Mouse (Mus musculus) c-Kit-positive CD71-negative TER-119-negative erythroid progenitor cells, embryonic 14.5 days (primary cell): ENCODE measurements around the gene Pms1.

Source experiments
- DNase-seq: peaks from one replicate; pipeline ENCODE4 v3.0.0-alpha.2; 2013; ENCODE audit warnings: low read depth

Pms1 gene

DNA sequence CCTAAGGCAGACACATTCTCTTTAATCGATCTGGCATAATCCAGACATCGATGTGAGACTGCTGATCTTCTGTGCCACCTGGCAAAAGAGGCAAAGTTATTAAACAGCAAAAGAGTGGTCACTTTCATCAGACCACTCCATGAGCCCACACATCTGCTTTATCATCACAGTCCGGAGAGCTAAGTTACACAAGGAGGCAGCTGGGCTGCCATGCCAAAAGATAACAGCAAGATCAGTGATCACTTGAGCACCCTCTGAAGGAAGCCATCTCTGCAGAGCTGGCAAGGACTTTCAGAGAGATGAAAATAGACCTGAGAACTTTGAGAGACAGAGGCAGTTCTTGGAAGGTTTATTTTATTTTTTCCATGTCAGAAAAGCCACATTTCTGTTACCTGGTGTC lies 102.3 kb downstream of the Pms1 start:
- no peak for DNase-seq

DNA sequence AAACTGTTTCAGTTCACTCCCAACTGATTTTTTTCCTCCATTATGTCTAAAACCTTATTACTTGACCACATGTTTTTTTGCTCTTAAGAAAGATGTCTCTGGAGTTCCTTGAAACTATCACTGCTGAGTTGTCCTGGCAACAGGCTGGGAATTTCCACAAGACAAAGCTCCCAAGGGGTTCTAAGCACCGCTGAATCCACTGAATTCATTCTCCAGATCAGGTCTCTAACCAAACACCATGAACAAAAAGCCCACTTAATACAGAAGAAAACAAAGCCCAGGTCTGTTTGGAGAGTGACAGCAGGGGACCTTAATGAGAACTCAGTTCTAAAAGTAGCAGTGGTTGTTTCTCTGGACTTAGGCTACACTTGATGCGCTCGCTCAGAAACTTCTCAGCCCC lies 105.6 kb downstream of the Pms1 start:
- DNase-seq = no peak

DNA sequence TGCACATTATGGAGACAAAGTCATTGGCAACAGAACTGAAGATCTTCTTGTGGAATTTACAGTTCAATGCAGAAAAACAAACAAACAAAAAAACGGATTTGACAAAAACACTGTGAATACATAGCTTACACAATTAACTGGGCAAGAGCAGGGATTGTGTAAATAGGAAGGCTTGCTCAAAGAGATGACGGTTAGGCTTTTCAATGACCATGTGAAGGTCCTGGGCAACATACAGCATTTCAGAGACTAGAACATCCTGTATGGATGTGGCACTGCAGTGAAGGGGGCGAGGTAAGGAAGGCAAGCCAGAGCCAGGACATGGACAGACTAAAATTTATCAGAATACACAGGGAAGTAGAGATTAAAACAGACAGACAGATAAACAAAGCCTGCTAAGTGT lies 107.2 kb downstream of the Pms1 start:
- DNase-seq = no peak

- no peak for DNase-seq
Observed at GRCm38 (mm10) chr1:53187536-53187935, 109.3 kb downstream of the Pms1 start, which contains the start of gene 1700019A02Rik. 1700019A02Rik (minus strand) TSS chr1:53187636.

GRCm38 (mm10) chr1:53186301-53186700 lies 110.5 kb downstream of the Pms1 start:
- no peak for DNase-seq

DNA sequence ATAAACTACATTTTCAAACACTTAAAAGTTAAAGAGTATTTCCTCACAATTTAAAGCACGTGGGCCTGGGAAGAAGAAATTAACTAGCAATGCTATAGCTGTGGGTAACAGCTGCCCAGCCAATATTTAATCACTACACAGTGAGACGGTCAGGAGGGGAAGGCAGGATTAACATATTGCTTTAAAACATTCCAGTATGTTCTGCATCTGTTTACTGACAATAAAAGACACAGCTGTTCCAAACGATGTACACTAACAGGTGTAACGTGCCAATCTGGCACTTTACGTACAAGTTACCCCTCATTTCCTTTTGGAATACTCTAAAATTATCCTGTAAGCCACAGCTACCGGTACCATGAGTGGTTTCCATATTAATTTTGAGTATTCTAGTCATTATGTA lies 139.1 kb downstream of the Pms1 start:
- DNase-seq = no peak
